Mouse (Mus musculus) forebrain, embryonic 12.5 days (tissue): ENCODE results near the gene Zbp1. TPM values are rescaled to one million over a fixed set of nuclear protein-coding genes. Genes with fewer than 3 reads are reported as not detected.

Experiments used
- ATAC-seq: fragments of 200-750 bp; cut with Nextera tagmentation; 2 replicates; pipeline ENCODE4 v1.8.0; 2017; ENCODE audit warnings: moderate TSS enrichment; ENCODE audit not compliant: low FRiP score
- H3K27ac ChIP-seq: fragments of 300-500 bp; sonication (generic); 2 replicates; pipeline ENCODE4 v1.5.1; 2016; ENCODE audit warnings: mild to moderate bottlenecking
- H3K27me3 ChIP-seq: fragments of 300-500 bp; sonication (generic); 2 replicates; pipeline ENCODE4 v1.6.1; 2016; ENCODE audit warnings: mild to moderate bottlenecking
- H3K36me3 ChIP-seq: fragments of 300-500 bp; sonication (generic); replicated peaks from 2 replicates; pipeline ENCODE4 v1.6.1; 2016; ENCODE audit warnings: mild to moderate bottlenecking
- H3K4me1 ChIP-seq: fragments of 300-500 bp; sonication (generic); 2 replicates; pipeline ENCODE4 v1.6.1; 2016
- H3K4me2 ChIP-seq: fragments of 300-500 bp; sonication (generic); 2 replicates; pipeline ENCODE4 v1.6.1; 2016; ENCODE audit warnings: mild to moderate bottlenecking, moderate library complexity
- H3K4me3 ChIP-seq: fragments of 300-500 bp; sonication (generic); replicated peaks from 2 replicates; pipeline ENCODE4 v1.5.1; 2016; ENCODE audit warnings: mild to moderate bottlenecking
- H3K9ac ChIP-seq: fragments of 300-500 bp; sonication (generic); 2 replicates; pipeline ENCODE4 v1.6.1; 2016; ENCODE audit warnings: mild to moderate bottlenecking
- H3K9me3 ChIP-seq: fragments of 300-500 bp; sonication (generic); 2 replicates; pipeline ENCODE4 v1.6.1; 2016
- WGBS: fragments of 180-500 bp; shearing (Covaris S2); methylation state at CpG from one replicate; pipeline ENCODE4 v1.1.7; 2016; 5-methylcytosine and 5-hydroxymethylcytosine counted together
- polyA plus RNA-seq: library from polyadenylated mRNA; unstranded; fragments of >200 nt; fragmentation: Nextera tagmentation; extraction: Ambion mirVana; gene quantifications from 2 replicates; pipeline ENCODE4 v1.2.1, GENCODE M21; 2016

Gene Zbp1
- polyA plus RNA-seq, 1 experiment from 2014 or later: 0.34 TPM

DNA sequence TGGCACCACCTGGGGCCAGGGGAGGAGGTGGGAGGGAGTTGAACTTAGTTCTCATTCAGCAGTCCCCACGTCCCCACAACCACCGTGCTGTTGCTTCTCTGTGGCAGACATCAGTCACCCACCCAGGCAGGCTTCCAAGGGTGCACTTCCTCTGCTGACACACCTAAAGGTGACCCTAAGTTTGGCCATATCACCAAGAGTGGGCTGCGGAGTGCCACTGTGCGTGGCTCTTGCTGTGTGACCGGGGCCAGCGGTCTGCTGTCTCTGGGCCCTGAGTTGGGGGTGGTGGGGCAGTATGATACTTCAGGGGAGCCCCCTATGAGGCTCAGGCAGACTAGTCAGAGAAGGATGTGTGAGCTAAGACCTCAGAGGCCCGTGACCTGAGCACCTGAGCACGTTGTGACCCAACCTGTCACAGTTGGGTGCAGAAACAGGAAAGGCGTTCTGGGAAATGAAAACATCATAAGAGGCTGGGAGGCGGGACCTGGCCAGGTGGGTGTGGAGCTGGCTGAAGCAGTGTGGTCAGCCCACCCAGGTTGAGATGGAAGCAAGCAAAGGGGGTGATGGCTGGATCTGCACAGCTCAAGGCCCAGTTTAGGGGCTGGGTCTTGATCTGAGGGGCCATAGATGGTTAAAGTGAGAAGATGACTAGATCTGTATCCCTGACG is 37.9 kb downstream of the Zbp1 start:
- Histone ChIP-seq H3K27ac (no peak overlapping the region), H3K27me3 (peaks cover 8% of the 10 kb centered on the region; the same call in 1 of the 2 replicates), H3K9me3 (no peaks in the 10 kb centered on the region), H3K4me2 (no peak overlapping the region), H3K9ac (no peak overlapping the region), H3K4me3 (no peak overlapping the region), H3K36me3 (no peaks in the 10 kb centered on the region), H3K4me1 (no peaks in the 10 kb centered on the region)
- WGBS: 84% methylated on average over 11 of the region's 11 CpGs
- no peak for ATAC-seq

DNA sequence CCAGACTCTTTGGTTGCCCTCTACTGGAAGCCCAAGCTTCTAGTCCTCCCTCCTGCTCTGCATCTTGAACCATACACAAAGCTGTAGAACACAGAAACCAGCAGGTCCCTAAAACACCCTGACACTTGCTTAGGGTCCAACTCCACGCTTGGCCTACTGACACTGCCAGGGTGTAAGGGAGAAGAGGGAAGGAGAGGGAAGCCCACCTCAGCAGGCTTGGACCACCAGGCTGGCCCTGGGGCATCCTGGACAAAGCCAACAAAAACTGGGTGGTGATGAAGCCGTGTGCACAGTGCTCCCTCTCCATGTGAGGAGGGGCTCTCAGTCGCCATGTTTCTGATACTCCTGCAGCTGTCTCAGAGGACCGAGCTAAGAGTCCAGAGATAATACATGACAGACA is 38.7 kb downstream of the Zbp1 start:
- ATAC-seq: no peak
- no peaks in the 10 kb centered on the region for H3K9me3 ChIP-seq
- H3K27me3 ChIP-seq: peaks cover 5% of the 10 kb centered on the region; the same call in 1 of the 2 replicates
- 85% methylated on average over 4 of the region's 4 CpGs for WGBS
- no peak overlapping the region for H3K27ac ChIP-seq
- H3K4me2 ChIP-seq: no peak overlapping the region
- no peaks in the 10 kb centered on the region for H3K36me3 ChIP-seq
- no peak overlapping the region for H3K9ac ChIP-seq
- H3K4me1 ChIP-seq: no peaks in the 10 kb centered on the region
- H3K4me3 ChIP-seq: no peak overlapping the region

DNA sequence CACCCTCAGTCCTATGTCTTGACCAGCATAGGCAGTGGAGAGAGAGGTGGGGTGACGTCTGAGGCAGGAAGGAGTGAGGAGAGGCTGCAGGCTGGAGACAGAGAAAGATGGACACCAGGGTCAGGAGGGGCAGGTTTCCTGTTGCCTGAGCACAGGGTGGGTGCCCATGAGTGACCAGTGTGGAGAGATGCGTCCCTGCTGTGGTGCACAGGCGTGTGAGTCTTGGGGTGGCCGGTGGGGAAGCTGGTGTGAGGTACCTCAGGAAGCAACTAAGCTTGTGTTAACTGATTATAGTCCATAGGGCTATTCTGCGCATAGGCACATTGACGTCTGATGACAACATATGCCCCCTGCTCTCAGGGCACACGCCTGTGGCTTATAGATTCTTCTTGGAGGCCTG is 39.7 kb downstream of the Zbp1 start:
- no peak overlapping the region for H3K4me3 ChIP-seq
- ATAC-seq: no peak
- no peak overlapping the region for H3K9ac ChIP-seq
- no peak overlapping the region for H3K4me2 ChIP-seq
- H3K27me3 ChIP-seq: no peaks in the 10 kb centered on the region
- peaks cover 9% of the 10 kb centered on the region for H3K4me1 ChIP-seq
- WGBS: 82% methylated on average over 7 of the region's 7 CpGs
- H3K9me3 ChIP-seq: no peaks in the 10 kb centered on the region
- H3K36me3 ChIP-seq: no peaks in the 10 kb centered on the region
- H3K27ac ChIP-seq: no peak overlapping the region

DNA sequence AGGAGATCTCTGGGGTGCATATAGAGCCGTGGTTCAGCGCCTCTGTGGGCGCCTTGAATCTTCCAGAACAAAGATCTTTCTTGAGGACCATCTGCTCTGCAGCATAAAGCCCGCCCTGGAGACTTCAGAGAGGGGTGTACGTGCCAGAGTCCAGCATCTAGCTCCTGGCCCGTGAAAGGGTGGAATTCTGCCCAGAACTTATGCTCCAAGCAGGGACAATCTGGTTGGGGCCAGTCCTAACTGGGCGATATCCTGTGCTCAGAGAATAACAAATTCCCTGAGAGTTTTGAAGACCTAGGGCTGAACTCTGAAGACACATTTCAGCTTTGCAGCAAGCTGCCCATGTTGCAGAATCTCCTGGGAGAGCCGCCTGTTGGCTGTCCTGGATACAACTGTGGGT is 40.8 kb downstream of the Zbp1 start:
- ATAC-seq: no peak
- H3K4me1 ChIP-seq: peaks cover 16% of the 10 kb centered on the region
- WGBS: 89% methylated on average over 8 of the region's 8 CpGs
- H3K27ac ChIP-seq: no peak overlapping the region
- H3K36me3 ChIP-seq: no peaks in the 10 kb centered on the region
- no peak overlapping the region for H3K9ac ChIP-seq
- H3K9me3 ChIP-seq: no peaks in the 10 kb centered on the region
- H3K27me3 ChIP-seq: no peaks in the 10 kb centered on the region
- H3K4me2 ChIP-seq: no peak overlapping the region
- H3K4me3 ChIP-seq: no peak overlapping the region

DNA sequence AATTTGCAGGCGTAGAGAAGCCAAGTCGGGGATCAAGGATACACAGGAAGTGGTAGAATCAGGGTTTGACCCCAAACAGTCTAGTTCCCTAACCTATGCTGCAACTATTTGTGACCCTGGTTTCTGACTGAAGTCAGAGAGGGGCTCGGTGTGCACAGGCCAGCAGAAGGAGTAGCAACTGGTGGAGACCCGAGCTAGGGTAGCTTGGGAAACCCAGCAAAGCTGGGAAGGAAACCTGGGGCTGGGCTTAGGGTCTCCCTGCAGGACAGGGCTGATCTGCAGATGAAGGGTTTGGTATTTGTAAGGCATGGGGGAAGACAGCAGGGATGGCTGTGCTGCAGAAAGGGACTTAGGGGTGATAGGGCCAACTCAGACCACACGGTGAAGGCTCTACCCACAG is 41.2 kb downstream of the Zbp1 start:
- 86% methylated on average over 5 of the region's 5 CpGs for WGBS

DNA sequence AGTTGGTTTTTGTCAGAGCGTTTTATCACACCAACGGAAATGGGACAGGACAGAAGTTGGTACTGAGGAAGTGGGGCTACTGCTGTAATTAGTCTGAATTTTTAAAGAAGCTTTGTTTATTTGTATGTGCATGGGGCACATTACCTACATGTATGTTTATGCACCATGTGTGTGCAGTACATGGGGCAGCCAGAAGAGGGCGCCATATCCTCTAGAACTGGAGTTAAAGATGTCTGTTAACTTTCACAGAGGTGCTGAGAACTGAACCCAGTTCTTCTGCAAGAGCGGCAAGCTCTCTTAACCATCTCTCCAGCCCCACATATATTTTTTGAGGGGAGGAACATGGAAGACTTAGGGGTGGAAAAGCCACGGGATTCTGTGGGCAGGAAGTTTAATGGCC is 43.0 kb downstream of the Zbp1 start:
- Histone ChIP-seq H3K27me3 (peaks cover 20% of the 10 kb centered on the region), H3K4me2 (no peak overlapping the region), H3K4me1 (peaks cover 36% of the 10 kb centered on the region), H3K9ac (no peak overlapping the region), H3K4me3 (no peak overlapping the region), H3K36me3 (no peaks in the 10 kb centered on the region), H3K9me3 (no peaks in the 10 kb centered on the region), H3K27ac (no peak overlapping the region)
- no peak for ATAC-seq
- WGBS: 95% methylated on average over 5 of the region's 5 CpGs

More for the DNA sequence above, 41.2 kb downstream of the Zbp1 start:
- Histone ChIP-seq H3K9ac (no peak overlapping the region), H3K27ac (no peak overlapping the region), H3K36me3 (no peaks in the 10 kb centered on the region), H3K9me3 (no peaks in the 10 kb centered on the region), H3K4me3 (no peak overlapping the region), H3K4me1 (peaks cover 21% of the 10 kb centered on the region), H3K4me2 (no peak overlapping the region), H3K27me3 (peaks cover 3% of the 10 kb centered on the region; the same call in 1 of the 2 replicates)
- ATAC-seq: no peak

DNA sequence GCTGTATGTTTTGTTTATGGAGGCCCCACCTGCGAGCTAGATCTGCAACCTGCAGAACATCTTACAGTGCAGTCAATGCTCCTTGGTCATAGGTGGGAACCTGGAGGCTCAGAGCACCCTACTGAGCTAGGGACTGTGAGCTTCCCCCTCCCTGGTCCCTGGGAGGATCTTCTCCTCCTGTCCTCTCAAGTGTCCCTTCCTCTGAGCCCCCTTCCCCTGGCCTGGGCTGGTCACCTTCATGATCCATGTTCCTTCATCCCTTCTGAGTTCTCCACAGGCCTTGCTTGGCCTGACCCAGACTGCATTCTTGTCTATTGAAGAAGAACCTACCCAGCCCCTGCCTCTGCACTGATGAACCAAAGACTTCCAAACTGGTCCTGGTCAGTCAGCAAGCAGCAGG is 44.2 kb downstream of the Zbp1 start:
- Histone ChIP-seq H3K9ac (no peak overlapping the region), H3K4me2 (peak overlapping the region; percentile 60), H3K27ac (peak overlapping the region; percentile 95), H3K4me1 (peaks cover 36% of the 10 kb centered on the region), H3K4me3 (peak overlapping the region; percentile 27), H3K36me3 (no peaks in the 10 kb centered on the region), H3K27me3 (peaks cover 27% of the 10 kb centered on the region), H3K9me3 (no peaks in the 10 kb centered on the region)
- 67% methylated on average over 1 of the region's 1 CpGs for WGBS
- no peak for ATAC-seq

DNA sequence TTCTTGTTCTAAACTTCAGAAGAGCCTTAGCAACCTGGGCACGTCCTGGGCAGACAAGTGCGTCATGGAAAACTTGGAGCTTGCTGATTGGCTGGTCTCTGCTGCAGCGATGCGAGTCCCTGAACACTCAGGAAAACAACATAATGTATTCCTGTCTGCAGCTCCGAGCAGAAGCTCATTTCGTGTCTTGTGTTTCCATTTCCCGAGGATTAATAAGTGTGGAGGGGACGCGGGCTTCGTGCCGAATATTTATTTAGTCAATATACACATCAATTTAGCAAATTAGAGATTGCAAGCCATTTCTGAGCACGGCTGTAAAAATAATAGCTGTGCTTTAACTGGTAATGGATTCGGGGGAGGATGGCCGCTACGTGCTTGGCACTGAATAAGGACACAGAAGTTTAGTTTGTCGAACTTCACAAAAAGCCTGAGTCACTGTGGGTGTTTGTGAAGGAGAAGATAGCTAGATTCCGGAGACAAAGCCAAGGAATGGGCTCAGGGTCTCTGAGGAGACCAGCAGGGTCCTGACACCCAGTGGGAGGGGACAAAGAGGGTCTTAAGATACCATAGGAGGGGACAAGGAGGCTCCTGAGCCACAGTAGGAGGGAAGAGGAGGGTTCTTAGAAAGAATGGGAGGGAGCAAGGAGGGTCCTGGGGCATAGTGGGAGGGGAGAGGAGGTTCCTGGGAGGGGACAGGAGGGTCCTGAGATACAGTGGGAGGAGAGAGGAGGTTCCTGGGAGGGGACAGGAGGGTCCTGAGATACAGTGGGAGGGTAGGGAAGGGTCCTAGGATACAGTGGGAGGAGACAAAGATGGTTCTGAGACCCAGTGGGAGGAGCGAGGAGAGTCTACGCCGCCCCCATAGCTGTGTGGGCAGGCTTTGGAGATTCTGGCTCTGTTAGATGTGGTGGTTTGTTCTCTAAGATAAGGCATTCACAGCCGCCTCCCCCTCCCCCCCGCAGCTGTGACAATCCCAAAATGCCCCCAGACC is 44.9 kb downstream of the Zbp1 start:
- Histone ChIP-seq H3K4me2 (peak overlapping the region; percentile 60), H3K36me3 (no peaks in the 10 kb centered on the region), H3K9ac (peak overlapping the region; percentile 44), H3K4me3 (peak overlapping the region; percentile 27), H3K27ac (peak overlapping the region; percentile 95), H3K27me3 (peaks cover 27% of the 10 kb centered on the region), H3K9me3 (no peaks in the 10 kb centered on the region), H3K4me1 (peaks cover 36% of the 10 kb centered on the region)
- ATAC-seq: peak; percentile 91
- 1% methylated on average over 22 of the region's 22 CpGs for WGBS

DNA sequence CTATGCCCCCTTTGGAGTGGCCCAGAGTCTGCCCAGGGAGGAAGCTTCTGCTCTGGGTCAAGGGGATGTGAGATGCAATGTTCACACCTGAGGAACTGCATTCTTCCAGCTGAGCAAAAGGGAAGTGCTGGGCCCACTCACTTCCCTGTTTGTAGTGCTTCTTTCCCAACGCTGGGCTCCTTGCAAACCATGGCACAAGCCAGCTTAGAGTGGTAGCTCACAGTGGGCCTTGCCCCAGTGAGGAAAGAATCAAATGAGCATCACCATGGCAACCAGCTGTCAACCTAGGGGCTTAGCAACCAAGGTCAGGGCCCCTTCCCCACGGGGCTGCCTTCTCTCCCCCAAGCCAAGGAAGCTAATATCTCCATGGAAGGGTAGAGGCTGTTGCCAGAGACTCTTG is 45.7 kb downstream of the Zbp1 start:
- peak; percentile 79 for ATAC-seq
- H3K4me3 ChIP-seq: no peak overlapping the region
- no peaks in the 10 kb centered on the region for H3K9me3 ChIP-seq
- H3K9ac ChIP-seq: no peak overlapping the region
- peak overlapping the region; percentile 95 for H3K27ac ChIP-seq
- WGBS: 19% methylated on average over 2 of the region's 2 CpGs
- H3K4me1 ChIP-seq: peaks cover 36% of the 10 kb centered on the region
- H3K36me3 ChIP-seq: no peaks in the 10 kb centered on the region
- peaks cover 27% of the 10 kb centered on the region for H3K27me3 ChIP-seq
- H3K4me2 ChIP-seq: peak overlapping the region; percentile 60

DNA sequence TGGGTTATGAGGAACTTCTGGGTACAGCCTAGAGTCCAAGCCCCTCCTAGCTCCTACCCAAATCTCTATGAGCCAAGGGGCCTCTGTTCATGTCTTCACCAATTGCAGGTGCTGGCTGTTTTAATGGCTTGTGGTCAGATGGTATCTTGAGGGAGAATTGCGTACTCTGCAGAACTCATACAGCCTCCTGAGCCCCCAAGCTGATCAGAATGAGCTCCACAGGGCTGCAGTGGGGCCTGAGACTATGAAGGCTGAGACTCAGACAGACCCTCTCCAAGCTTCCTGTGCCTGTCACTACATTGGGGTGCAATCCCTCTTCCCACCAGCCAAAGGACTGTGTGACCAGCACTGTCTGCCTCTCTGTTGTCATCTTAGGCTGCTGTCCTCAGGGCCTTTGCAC is 46.3 kb downstream of the Zbp1 start:
- 93% methylated on average over 1 of the region's 1 CpGs for WGBS
- Histone ChIP-seq H3K4me1 (peaks cover 36% of the 10 kb centered on the region), H3K9ac (no peak overlapping the region), H3K9me3 (no peaks in the 10 kb centered on the region), H3K36me3 (no peaks in the 10 kb centered on the region), H3K4me3 (no peak overlapping the region), H3K27ac (peak overlapping the region; percentile 95), H3K27me3 (peaks cover 27% of the 10 kb centered on the region), H3K4me2 (no peak overlapping the region)
- ATAC-seq: no peak

DNA sequence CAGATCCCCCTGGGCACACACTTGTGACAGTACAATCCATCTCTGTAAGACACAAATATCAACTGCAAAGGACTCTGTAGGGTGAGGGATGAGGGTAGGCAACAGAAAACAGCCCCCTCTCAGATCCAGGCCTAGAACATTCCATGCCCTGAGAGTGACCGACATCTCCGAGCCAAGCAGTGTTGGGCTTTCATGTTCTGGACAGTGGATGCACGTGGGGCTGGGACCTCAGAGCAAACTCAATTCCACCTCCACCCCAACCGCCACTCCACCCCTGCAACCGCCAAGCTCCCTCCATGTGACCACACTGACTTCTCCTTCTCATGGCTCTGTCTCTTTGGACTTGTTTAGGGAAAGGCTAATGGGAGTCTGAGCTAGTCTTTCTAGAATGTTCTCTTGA is 46.8 kb downstream of the Zbp1 start:
- ATAC-seq: no peak
- H3K27ac ChIP-seq: 0 out of 2 replicates have a peak overlapping the region, but pooled peaks have one; percentile 5
- no peaks in the 10 kb centered on the region for H3K36me3 ChIP-seq
- peaks cover 27% of the 10 kb centered on the region for H3K27me3 ChIP-seq
- peaks cover 36% of the 10 kb centered on the region for H3K4me1 ChIP-seq
- peak overlapping the region; percentile 50 for H3K4me2 ChIP-seq
- 93% methylated on average over 5 of the region's 5 CpGs for WGBS
- H3K9ac ChIP-seq: peak overlapping the region; percentile 33; the same call in 1 of the 2 replicates
- no peaks in the 10 kb centered on the region for H3K9me3 ChIP-seq
- H3K4me3 ChIP-seq: no peak overlapping the region

DNA sequence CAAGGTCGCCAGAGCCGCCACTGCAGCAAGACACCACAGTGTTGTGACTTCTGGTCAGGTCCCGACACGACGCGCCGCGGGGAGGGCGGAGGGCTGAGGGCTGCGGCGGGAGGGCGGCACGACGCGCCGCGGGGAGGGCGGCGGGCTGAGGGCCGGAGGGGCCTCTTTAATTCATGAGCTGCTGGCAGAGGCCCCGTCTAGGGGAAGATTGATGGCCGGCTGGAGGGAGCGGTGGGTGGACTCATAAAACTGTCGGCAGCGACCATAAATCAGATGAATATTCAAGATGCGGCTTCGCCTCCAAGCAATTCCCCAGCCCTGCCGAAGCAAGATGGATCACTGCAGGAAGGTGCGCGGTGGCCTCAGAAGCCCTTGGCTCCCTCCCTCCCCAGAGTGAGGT is 47.3 kb downstream of the Zbp1 start:
- peak overlapping the region; percentile 50 for H3K4me2 ChIP-seq
- 3% methylated on average over 30 of the region's 30 CpGs for WGBS
- 0 out of 2 replicates have a peak overlapping the region, but pooled peaks have one; percentile 18 for H3K4me3 ChIP-seq
- peak overlapping the region; percentile 33 for H3K9ac ChIP-seq
- H3K27me3 ChIP-seq: peaks cover 27% of the 10 kb centered on the region
- no peaks in the 10 kb centered on the region for H3K9me3 ChIP-seq
- H3K27ac ChIP-seq: 0 out of 2 replicates have a peak overlapping the region, but pooled peaks have one; percentile 5
- peaks cover 36% of the 10 kb centered on the region for H3K4me1 ChIP-seq
- no peaks in the 10 kb centered on the region for H3K36me3 ChIP-seq
- ATAC-seq: no peak
